Mouse (Mus musculus): ENCODE measurements around the gene Prkce.

Gene Prkce

DNA sequence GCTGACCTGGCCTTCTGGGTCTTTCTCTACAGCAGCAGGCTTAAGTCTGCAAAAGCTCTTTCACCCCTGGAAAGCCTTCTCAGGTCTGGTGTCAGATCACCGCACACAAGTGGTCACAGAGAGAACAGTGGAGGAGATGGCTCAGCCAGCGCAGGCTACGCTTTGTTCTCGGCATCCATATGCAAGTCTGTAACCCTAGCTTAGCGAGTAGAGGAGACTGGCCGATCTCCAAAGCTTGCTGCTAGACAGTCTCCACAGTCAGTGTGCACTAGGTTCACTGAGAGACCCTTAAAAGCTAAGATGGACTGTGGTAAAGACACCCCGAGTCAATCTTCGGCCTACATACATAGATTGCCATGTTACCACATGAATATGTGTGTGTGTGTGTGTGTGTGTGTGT, 164.2 kb downstream of the Prkce start:
- DNase-seq (ENCODE audit: low spot score) = no peak

DNA sequence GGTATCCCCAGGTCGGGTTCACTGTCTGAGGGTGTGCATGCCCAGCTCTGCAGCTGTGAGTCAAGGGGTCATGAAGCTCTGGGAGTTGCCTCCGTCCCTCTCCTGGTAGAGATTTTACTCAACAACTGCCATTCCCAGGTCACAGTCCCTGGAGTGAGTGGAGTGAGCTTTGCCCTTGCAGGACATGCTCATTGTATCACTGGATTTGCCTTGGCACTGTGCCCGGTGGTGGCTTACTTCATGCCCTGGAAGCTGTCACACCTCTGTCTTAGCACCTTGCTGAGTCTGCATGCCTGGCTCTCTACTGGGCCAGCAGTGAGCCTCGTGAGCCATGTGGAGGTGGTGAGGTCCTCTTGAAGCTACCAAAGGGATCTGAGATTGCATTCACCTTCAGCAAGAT, 167.4 kb downstream of the Prkce start:
- DNase-seq (ENCODE audit: low spot score) = no peak

DNA sequence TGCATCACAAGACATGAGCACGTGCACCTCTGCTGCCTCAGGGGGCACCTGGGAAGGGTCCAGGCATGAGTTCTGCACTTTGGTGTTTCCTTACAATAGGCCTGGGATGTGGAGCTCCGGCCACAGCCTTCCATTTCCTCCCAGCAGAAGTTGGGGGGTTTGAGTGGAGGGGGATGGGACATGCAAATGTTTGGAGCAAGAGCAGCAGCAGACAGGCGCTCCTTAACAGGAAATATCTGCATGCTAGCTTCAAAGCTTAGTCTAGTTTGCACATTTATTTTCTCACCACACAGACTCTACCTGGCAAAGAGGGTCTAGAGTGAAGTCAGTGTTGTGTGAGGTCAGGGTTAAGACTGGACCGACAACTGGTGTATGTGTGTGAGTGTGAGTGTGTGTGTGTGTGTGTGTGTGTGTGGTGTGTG, 169.1 kb downstream of the Prkce start:
- DNase-seq (ENCODE audit: low spot score) = no peak

DNA sequence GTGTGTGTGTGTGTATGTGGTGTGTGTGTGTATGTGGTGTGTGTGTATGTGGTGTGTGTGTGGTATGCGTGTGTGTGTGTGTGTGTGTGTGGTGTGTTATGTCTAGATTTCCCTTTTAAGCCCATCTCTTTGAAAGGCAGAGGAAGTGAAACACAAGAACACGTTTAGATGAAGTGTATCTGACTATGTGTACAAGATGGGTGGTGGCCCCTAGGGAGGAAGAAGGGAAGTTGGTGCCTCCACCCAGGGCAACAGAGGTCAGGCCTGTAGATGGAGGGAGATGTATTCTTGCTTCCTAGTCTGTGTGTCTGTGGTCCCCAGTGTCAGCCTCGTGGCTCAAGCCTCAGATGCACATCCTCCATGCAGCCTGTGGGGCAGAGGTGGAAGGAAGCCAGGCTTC, 169.5 kb downstream of the Prkce start:
- DNase-seq (ENCODE audit: low spot score) = no peak

DNA sequence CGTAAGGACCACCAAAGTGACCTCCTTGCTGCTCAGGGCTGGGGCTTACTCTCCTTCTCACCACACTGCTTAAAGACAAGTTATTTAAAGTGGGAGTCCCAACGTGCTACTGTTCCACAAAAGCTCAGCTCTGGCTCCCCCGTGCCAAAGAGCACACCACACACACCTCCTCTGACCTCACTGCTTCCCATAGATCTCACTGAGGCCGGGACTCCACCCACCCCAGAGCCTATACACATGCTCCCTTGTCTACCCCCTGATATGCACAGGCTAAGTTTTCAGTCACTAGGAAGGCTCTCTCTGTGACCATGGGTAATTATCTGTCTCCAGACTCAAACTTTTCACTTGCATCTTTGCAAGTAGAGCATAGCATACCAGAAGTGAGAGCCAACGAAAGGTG, 170.7 kb downstream of the Prkce start:
- no peak for DNase-seq (ENCODE audit: low spot score)

DNA sequence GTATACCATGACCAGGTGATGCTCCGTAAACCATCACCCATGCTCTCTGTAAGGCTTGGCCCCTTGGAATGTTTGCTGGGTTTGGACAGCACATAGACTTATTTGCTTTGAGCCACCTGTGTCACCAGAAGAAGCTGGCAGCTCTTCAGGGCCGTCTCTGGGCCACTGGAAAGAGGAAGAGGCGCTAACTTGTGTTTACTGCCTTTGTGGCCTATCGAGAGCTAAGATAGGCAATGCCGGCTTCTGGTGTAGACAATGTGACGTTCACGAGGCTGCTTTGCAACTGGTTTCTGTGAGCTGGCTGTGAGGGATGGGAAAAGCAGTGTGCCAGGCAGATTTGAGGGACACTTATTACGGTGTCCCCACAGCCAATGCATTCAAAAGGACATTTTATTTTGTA, 176.4 kb downstream of the Prkce start:
- DNase-seq (ENCODE audit: low spot score) = no peak

DNA sequence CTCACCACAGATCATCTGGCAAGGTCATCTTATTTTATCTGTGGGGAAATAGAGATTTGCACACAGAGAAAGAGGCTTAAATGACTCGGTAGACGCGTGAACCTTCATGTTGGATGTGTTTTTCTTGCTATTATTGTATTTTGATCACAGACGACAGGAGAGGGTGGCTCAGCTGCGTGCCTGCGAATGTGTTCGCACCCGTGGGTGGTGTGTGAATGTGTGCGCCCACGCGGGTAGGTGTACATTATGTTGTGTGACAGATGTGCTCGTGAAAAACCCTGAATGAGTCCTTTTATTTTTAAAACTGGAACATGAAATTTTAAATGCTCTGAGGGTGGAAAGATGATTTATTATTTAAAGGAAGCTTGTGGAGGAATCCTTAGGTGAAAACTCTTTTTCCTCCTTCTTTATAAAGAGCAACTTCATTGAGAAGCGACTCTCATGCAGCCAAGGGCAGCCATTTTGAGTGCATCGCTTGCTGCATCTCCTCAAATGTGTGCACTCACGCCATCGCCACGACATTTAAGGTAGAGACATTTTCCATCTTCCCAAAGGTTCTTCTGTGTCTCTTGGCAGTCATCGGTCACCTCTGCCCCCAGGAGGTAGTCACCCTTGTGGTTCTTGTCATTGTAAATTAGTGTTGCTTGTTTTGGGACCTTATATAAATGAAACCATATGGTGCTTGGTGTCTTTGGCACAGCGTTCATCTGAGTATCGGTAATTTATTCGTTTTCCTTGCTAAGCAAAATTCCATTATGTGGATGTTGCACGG, 177.8 kb downstream of the Prkce start:
- DNase-seq (ENCODE audit: low spot score) = no peak

DNA sequence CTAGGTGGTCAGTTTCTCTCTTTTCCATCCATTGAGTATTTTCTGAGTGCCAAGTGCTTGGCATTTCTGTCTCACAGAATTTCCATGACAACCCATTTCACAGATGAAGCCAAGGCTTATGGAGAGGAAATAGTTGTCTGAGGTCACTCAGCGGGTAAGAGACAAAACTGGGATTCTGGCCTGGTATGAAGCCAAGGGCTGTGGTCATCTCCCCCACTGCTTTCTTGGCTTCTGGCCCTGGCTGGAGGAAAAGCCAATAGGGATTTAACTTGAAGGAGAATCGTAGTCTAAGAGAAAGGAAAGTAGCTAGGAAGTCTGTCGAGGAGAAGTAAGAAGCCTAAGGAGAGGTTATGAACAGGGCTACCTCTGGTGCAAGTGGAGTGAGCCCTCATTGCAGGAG, 182.7 kb downstream of the Prkce start:
- DNase-seq (ENCODE audit: low spot score) = no peak

DNA sequence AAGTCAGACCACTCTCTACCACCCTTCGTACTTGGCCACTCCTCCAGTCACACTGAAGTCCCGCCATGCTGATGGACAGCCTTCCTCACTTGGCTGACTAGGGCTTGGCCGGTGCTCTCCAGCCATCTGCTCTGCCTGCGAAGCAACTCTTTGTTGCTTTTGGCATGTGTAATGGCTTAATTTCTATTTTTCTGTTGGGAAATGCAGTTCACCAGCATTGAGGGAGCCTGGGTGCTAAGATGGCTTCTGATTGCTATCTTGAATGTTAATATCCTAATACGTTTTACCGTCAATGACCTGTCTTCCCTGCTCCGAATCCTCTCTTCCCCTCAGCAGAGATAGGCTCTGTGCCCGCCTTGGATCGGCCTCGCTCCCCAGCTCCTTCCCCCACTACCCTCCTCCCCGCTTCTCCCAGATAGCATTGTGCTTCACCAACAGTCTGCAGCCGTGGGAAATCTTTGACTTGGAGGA, 183.2 kb downstream of the Prkce start:
- no peak for DNase-seq (ENCODE audit: low spot score)

DNA sequence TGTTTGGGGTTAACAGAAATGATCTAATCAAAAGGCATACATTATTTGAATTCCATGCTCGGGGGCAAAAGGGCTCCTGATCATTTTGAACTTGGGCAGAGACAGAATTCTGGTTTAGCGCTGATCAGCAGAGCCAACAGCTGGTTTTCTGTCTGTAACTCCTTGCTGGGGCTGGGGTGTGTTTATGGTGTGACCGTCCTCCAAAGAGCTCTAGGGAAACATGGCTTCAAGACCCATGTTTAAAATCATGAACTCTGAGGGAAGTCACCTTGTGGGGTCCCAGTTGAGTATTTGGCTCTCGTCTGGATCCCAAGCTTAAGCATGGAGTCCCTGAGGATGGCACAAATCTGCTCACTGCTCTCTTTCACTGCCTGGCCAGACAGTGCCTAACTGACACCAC, 183.7 kb downstream of the Prkce start:
- no peak for DNase-seq (ENCODE audit: low spot score)

DNA sequence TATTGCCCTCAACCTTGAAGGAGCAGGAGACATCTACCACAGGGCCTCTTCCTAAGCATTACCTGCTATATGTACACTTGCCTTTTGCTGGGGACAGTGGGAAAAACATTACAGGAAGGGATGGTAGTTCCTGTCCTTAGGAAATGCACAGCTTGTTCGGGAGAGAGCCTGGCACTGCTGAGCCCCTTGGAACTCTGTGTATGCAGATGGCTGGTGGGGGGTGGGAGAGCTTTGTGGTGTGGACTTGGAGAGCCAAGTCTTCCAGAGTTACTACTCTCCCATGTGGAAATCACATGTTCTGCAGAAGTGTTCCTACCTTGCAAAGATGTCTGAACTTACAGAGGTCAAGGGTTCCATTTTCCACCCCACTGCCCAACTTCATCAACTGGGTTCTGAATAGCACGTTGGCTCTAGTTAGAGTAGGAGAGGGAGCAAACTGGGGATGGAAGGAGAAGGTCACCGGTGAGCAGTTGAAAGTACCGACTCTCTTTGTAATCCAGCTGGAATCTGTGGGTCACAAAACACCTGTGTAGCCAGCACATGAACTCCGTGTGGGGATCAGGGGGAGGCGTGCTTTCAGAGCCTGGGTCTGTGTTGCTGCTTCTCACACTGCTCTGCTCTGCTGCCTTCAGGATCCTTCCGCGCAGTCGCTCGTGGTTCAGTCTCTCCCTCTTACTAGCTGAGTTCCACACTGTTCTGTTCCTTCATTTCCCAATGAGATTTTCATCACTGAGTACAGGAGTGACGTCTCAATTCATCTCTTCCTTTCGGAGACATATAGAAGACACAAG, 184.9 kb downstream of the Prkce start:
- no peak for DNase-seq (ENCODE audit: low spot score)

DNA sequence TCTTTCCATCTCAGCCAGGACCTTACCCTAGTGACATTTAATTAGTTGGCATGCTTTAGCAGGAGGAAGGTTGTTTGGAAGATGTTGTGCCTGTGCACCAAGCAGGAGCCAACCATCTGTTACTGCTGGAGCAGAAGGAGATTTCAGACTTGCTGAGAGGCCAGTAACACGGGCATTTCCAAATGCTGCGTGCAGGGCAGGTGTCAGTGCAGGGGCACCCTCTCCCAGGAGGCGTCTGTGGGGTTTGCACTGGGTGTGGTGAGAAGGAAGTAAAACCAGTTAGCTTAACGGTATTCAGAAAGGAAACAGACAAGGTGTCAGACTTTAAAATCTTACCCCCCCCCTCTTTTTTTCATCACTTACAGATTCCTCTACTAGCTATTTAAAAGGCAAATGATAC, 186.1 kb downstream of the Prkce start:
- no peak for DNase-seq (ENCODE audit: low spot score)

DNA sequence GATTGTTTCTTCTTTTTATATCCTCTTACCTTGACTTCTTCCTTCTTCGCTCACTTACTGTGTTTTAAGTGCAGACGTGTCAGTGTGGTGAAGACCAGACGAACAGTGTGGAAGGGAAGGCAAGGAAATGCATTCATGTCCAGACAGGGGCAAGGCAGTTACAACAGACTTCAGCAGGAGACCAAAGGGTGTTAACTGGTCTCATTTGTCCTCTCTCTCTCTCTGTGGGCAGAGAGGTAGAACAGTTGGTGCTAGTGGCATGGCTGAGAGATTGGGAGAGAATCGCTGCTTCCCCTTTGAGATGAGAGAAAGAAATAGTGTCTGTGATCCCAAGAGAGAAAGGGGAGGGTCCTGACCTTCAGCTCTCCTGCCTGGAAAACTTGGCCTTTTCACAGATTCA, 186.5 kb downstream of the Prkce start:
- DNase-seq (ENCODE audit: low spot score) = no peak

DNA sequence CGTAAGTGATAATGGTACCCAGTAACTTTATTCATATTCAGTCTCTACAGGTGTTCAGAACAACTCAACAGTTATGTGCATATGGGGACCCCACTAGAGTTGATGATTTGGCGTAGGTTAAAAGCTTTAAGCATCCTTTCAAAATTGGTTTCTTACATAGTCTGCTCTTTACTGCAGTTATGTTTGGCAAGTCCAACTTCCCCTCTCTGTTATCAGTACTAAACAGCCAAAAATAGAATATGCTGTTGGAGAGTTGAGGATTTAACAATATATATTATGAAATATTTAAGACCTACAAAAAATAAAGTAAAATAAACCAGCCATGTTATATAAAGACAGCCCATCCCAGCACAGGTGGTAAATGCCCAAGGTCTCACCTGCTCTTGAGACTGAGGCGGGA, 187.3 kb downstream of the Prkce start:
- DNase-seq (ENCODE audit: low spot score) = no peak

DNA sequence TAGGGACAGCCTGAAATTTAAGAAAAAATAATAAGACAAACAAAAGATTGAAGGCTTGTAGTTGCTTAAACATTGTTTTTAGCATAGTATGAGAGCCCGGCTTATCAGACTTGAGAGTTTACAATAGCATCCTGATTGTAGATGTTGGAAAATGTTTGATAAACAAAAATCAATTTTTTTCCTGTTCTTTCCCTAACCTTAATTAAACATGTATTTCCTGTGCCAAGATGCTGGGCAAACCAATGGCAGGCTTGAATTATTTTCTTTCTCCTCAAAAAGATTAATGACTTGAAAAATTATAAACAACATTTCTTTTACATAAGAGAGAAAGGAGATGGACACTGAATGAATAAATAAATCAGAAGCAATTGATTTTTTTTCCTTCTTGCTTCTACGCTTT, 187.7 kb downstream of the Prkce start:
- no peak for DNase-seq (ENCODE audit: low spot score)

DNA sequence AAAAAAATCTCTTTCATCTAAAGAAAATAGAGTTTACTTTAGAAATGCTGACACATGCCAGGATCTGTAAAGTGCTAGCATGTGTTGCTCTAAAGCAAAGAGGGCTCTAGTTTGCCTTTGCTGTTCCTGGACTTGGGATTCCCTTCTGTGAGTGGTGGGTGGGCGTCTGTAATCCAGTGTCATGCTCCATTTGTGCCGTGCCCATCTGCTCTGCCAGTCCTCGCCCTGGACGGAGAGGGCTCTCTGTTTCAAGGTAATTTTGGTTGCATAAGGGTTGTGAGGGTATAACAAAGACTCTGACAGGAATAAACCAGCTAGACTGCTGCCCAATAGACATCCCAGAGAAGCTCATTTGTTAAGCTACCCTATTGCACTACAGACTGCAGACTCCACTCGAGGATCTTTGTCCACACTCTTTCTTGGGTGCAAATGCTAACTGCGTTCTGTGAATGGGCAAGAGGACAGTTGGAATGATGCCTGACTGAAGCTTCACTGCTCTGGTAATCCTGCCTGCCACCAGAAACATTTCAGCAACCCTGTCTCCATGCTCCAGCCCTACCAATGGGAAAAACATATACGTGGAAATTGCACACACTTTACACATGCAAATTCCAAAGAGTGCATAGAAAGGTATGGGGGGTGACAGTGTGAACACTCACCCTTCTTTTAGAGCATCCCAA, 188.3 kb downstream of the Prkce start:
- no peak for DNase-seq (ENCODE audit: low spot score)

DNA sequence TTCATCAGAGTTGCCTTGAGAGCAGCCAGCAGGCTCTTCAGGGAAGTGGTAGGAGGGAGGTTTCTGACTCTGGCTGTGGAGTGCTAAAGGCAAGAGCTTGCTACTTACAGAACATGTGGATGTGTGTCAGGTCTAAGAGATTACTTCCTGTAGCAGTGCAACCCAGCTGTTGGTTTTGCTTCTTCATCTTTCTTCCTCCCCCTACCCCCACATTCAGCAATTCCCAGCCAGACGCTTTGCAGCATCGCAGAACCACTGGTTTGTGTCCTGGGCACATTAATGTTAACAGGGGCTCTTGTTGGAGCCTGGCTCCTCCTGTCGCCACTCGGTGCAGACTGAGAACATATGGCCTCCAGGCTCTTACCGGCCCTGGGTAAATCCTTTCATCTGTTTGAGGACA, 190.8 kb downstream of the Prkce start:
- peak; percentile 55 for DNase-seq (ENCODE audit: low spot score)

DNA sequence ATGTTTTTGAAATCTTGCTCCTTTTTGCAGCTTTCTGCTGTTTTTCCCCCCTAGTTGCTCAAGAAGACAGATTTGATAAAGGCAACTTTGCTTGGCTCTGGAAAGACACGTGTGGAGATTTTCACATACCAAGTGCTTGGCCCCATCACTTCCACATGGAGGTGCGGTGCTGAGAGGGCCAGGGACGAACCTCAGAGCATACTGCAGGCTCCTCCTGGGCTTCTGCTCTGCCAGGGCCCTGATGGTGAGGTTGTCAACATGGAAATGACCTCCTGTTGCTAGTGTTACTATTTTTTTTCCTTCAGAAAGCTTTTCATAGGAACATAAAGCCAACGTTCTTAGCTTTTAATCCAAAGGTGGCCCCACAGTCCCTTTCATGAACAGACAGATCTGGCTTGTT, 191.3 kb downstream of the Prkce start:
- DNase-seq (ENCODE audit: low spot score) = no peak

DNA sequence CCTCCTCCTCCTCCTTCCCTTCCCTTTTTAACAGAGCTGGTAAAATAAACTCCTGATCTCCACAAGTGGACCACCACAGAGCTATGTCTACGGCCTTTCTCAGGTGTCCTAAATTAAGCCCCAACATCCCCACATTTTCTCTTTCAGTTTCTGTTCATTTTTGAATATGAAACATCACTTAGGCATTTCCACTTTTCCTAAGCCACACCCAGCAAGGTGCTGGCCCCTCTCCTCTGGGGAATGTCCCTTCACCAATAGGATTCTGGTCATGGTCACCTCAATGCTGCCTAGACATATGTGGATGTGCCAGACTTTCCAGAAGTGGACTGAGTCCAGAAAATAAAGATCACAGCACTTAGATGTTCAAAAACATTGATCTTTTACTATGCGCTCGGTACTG, 193.3 kb downstream of the Prkce start:
- no peak for DNase-seq (ENCODE audit: low spot score)

DNA sequence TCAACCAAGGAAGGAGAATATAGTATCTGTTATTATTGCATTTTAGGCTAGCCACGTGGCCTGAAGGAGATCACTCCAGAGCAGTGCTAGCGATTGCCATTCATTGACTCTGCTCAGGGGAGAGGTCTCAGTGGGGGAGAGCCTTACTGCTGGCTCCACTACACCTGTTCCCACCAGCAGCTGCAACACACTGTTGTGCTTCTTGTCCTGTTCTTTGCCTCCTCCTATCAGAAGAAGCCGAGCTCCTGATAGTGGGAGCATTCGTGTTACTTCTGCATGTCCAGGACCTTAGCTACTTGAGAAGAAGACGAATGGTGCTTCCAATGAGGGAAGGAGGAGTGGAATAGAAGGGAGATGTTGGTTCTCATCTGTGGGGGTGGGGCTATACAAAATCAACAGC, 195.8 kb downstream of the Prkce start:
- no peak for DNase-seq (ENCODE audit: low spot score)

DNA sequence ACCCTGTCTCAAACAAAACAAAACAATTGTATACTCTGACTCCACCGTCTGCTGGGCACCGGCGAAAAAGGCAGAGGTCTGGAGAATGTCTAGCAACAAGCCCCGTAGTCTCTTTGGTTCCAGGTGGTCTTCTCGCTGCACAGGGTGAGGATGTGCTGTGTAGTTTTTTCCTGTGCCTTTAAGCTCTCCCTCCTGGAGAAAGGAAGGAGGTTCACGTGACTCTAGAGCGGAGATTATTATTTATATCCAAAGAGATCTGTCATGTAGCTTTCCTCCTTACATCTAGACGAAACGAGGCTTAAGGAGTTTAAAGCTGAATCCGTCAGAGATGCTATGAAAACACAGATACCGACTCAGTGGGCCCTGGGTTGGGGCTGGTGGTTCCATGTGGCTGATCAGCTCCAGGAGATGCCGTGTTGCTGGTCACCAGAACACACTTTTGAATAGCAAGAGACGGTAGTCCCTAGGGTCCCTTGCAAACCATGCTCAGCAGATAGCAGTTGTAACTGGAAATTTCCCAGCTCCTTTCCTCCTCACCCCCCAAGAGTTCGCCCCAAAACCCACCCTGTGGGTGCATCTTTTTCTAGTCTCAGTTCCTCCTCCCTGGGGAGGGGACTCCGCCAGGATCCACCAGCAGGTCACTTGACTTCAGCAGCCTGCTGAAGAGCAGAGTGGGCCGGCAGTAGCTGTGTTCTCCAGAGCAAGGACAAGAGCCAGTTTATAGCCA, 196.9 kb downstream of the Prkce start:
- DNase-seq (ENCODE audit: low spot score) = no peak

DNA sequence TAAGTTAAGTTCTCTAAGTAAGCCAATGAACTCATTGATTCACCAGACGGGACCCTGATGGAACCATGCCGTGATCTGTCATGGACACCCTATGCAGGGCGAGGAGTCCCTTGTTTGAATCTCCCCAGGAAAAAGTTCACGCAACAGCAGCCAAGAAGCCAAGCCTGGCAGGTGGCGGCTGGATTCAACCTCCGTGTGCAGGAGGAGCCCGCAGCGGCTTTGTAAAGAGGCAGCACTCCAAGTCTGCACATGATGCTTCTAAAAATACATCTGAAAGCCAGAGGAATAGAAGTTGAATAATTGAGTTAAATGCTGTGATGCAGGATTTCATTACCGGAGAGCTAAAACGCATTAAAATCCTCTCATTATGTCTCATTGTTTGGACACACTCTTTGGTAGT, 199.3 kb downstream of the Prkce start:
- no peak for DNase-seq (ENCODE audit: low spot score)
